Mouse (Mus musculus): Measurements from ENCODE around the gene Ctcfl. TPM values are rescaled to one million over a fixed set of nuclear protein-coding genes. Genes with fewer than 3 reads are reported as not detected.

The Ctcfl gene
- polyA plus RNA-seq, 1 experiment from 2014 or later: 0.07 TPM

DNA sequence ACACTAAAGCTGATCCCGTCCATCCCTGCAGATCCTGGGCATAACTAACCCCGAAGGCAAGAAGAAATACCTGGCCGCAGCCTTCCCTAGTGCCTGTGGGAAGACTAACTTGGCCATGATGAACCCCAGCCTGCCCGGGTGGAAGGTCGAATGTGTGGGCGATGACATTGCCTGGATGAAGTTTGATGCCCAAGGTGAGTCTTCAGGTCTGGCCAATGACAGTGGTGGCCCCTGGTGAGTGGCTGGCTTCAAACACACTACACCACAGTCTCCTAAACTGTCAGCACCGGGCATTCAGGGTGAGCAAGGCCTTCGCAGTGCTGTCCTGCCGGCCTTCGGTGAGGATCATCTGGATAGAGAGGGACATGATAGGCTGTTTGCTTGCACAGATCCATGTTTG lies 36.6 kb upstream of the Ctcfl start:
- 89% methylated on average over 10 of the region's 10 CpGs for WGBS
- H3K27ac ChIP-seq: no peak overlapping the region
- no peak for ATAC-seq (ENCODE audit: borderline replicate concordance, extremely low read depth, low FRiP score, low TSS enrichment)

DNA sequence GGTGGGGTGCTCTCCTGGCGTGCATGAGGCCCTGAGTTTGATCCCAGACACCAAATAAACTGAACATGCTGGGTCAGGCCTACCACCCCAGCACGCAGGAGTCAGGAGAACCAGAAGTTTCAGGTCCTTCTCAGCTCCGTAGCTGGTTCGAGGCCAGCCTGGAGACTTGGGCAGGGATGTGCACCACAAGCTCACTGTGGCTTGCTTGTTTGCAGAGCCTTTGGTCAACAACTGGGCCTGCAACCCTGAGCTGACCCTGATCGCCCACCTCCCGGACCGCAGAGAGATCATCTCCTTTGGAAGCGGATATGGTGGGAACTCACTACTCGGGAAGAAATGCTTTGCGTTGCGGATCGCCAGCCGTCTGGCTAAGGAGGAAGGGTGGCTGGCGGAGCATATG lies 35.6 kb upstream of the Ctcfl start:
- H3K9ac ChIP-seq: no peak overlapping the region
- no peak overlapping the region for H3K4me2 ChIP-seq
- 85% methylated on average over 14 of the region's 14 CpGs for WGBS
- no peak overlapping the region for H3K27ac ChIP-seq
- no peaks in the 10 kb centered on the region for H3K36me3 ChIP-seq
- H3K9me3 ChIP-seq: no peaks in the 10 kb centered on the region
- peaks cover 6% of the 10 kb centered on the region for H3K4me1 ChIP-seq
- H3K4me3 ChIP-seq: no peak overlapping the region
- no peak for ATAC-seq (ENCODE audit: borderline replicate concordance, extremely low read depth, low FRiP score, low TSS enrichment)
- no peaks in the 10 kb centered on the region for H3K27me3 ChIP-seq

More for the DNA sequence above, 36.6 kb upstream of the Ctcfl start:
- Histone ChIP-seq H3K4me3 (no peak overlapping the region), H3K9me3 (no peaks in the 10 kb centered on the region), H3K27me3 (no peaks in the 10 kb centered on the region), H3K4me1 (peaks cover 6% of the 10 kb centered on the region), H3K36me3 (no peaks in the 10 kb centered on the region), H3K4me2 (no peak overlapping the region), H3K9ac (no peak overlapping the region)

DNA sequence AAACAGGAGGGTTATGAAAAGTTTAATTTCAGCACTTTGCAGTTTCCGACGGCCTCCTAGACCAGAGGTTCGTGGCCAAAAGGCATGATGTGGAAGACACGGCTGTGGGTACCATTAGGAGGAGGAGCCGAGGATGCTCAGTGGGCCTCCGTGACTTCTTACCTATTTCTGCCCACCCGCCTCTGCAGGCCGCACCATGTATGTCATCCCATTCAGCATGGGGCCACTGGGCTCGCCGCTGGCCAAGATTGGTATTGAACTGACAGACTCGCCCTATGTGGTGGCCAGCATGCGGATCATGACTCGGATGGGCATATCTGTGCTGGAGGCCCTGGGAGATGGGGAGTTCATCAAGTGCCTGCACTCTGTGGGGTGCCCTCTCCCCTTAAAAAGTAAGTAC lies 35.2 kb upstream of the Ctcfl start:
- no peak overlapping the region for H3K27ac ChIP-seq
- H3K4me2 ChIP-seq: no peak overlapping the region
- peaks cover 2% of the 10 kb centered on the region for H3K4me1 ChIP-seq
- H3K27me3 ChIP-seq: no peaks in the 10 kb centered on the region
- 92% methylated on average over 13 of the region's 13 CpGs for WGBS
- H3K36me3 ChIP-seq: no peaks in the 10 kb centered on the region
- H3K9ac ChIP-seq: no peak overlapping the region
- no peak overlapping the region for H3K4me3 ChIP-seq
- no peak for ATAC-seq (ENCODE audit: borderline replicate concordance, extremely low read depth, low FRiP score, low TSS enrichment)
- H3K9me3 ChIP-seq: no peaks in the 10 kb centered on the region

DNA sequence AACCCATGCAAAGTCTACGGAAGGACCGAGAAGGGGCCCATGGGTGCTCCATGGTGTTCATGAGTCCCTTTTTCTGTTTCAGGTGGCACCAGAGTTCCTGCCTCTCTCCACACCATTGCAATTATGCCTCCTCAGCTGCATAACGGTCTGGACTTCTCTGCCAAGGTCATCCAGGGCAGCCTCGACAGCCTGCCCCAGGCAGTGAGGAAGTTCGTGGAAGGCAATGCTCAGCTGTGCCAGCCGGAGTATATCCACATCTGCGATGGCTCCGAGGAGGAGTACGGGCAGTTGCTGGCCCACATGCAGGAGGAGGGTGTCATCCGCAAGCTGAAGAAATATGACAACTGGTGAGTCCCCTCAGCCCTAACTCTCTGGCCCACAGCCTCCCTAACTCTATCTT lies 33.9 kb upstream of the Ctcfl start:
- ATAC-seq (ENCODE audit: borderline replicate concordance, extremely low read depth, low FRiP score, low TSS enrichment): no peak
- H3K27me3 ChIP-seq: no peaks in the 10 kb centered on the region
- H3K9ac ChIP-seq: no peak overlapping the region
- WGBS: 73% methylated on average over 10 of the region's 10 CpGs
- no peak overlapping the region for H3K27ac ChIP-seq
- no peaks in the 10 kb centered on the region for H3K9me3 ChIP-seq
- H3K4me1 ChIP-seq: no peaks in the 10 kb centered on the region; the same call in 1 of the 2 replicates
- no peak overlapping the region for H3K4me2 ChIP-seq
- no peak overlapping the region for H3K4me3 ChIP-seq
- H3K36me3 ChIP-seq: no peaks in the 10 kb centered on the region

DNA sequence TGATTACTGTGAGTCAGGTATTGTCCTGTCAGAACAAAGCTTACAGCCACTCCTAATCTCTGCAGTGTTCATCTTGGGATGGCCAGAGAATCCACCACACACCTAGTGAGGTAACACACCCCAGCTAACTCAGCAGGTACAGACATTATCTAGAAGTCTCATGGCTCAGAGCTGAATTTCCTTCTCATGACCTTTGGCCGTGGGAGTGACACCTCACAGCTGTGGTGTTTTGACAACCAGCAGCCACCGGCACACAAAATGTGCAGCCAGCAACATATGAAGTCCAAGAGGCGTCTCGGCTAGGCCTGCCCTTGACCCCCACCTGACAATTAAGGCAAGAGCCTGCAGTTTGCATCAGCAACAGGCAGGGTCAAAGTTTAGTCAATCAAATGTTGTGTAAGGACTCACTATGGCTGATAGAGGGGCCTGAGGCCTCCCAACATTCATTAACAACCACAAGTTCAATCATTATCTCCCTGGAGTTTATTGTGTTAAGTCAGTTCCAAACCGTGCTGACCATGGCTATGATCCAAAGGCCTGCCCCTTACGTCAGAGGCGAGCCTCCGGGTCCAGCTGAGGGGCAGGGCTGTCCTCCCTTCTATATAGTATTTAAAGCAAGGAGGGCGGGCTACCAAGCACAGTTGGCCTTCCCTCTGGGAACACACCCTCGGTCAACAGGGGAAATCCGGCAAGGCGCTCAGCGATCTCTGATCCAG lies 33.3 kb upstream of the Ctcfl start, which contains the start of gene Pck1:
Pck1 (plus strand) TSS at position 613 of the 716 bp plus-strand sequence.
- H3K27me3 ChIP-seq: no peaks in the 10 kb centered on the region
- no peak within 1 kb of the TSS for H3K4me3 ChIP-seq
- ATAC-seq (ENCODE audit: borderline replicate concordance, extremely low read depth, low FRiP score, low TSS enrichment): no peak
- H3K27ac ChIP-seq: no peak within 1 kb of the TSS
- H3K9ac ChIP-seq: no peak within 1 kb of the TSS
- WGBS: 53% methylated on average over 13 of the region's 13 CpGs
- no peaks in the 10 kb centered on the region for H3K9me3 ChIP-seq
- H3K36me3 ChIP-seq: no peaks in the 10 kb centered on the region
- H3K4me1 ChIP-seq: no peaks in the 10 kb centered on the region; the same call in 1 of the 2 replicates
- no peak within 1 kb of the TSS for H3K4me2 ChIP-seq

DNA sequence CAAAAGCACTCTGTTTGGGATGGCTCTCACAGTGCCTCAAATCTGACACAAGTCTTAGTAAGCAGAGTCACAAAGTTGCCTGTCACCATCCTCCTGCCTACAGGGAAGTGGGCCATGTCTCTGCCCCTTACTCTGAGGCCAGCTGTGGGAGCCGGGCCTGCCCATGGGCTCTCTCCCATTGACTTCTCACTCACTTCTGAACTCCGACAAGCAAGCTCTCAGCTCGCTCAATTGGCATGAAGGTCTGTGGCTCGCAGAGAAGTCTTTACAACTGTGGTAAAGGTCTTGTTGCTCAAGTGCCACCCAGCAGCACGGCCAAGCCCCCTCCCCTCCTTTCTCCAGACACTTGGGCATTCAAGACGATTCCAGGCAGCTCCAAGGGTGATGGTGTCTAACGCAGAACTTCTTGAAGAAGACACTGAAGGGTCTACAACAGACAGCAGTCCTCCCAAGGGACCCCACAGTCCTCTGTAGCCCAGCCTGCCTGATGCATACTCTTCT lies 32.5 kb upstream of the Ctcfl start:
- no peaks in the 10 kb centered on the region for H3K9me3 ChIP-seq
- 81% methylated on average over 7 of the region's 7 CpGs for WGBS
- no peak overlapping the region for H3K27ac ChIP-seq
- H3K9ac ChIP-seq: no peak overlapping the region
- no peaks in the 10 kb centered on the region for H3K27me3 ChIP-seq
- no peaks in the 10 kb centered on the region for H3K36me3 ChIP-seq
- H3K4me3 ChIP-seq: no peak overlapping the region
- ATAC-seq (ENCODE audit: borderline replicate concordance, extremely low read depth, low FRiP score, low TSS enrichment): no peak
- no peaks in the 10 kb centered on the region; the same call in 1 of the 2 replicates for H3K4me1 ChIP-seq
- no peak overlapping the region for H3K4me2 ChIP-seq

DNA sequence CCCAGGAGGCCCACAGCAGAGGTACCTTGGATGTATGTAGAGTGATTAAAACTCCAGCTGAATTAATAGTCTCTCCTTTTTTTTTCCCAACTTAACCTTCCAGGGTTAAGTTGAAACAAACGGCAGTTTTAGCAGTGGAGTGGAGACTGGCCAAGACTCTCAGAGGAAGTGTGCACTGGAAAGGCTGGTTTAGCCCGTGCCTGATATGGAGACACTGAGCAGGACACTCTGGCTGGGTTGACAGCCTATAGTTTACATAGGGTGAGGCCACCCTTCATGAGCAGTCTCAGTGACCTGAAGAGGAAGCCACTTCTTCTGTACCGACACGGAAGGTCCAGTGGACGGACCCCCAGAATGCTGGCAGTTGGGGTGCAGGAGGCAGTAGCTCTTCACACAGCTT lies 32.0 kb upstream of the Ctcfl start:
- no peak overlapping the region for H3K27ac ChIP-seq
- no peaks in the 10 kb centered on the region for H3K27me3 ChIP-seq
- H3K9ac ChIP-seq: no peak overlapping the region
- no peaks in the 10 kb centered on the region for H3K36me3 ChIP-seq
- 45% methylated on average over 5 of the region's 5 CpGs for WGBS
- no peaks in the 10 kb centered on the region for H3K9me3 ChIP-seq
- no peak for ATAC-seq (ENCODE audit: borderline replicate concordance, extremely low read depth, low FRiP score, low TSS enrichment)
- no peak overlapping the region for H3K4me3 ChIP-seq
- H3K4me1 ChIP-seq: no peaks in the 10 kb centered on the region; the same call in 1 of the 2 replicates
- no peak overlapping the region for H3K4me2 ChIP-seq

DNA sequence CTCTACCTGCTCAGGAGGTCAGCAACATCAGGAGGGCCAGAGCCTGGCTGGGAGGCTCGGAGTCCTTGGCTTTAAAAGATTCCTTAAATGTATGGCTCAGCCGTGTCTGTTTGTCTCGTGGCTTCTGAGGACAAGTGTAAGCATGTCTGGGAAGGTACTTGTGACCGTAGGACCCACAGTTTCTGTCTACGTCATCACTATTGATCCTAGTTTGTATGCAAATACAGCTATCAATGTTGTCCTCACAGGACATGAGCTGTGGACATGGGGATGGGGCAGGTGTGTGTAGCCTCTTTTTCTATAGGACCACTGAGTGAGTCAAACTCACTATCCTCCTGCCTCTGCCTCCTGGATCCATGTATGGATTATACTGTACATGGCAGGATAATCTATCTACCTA lies 28.7 kb upstream of the Ctcfl start:
- Histone ChIP-seq H3K36me3 (no peaks in the 10 kb centered on the region), H3K9ac (no peak overlapping the region), H3K27ac (no peak overlapping the region), H3K27me3 (no peaks in the 10 kb centered on the region), H3K9me3 (no peaks in the 10 kb centered on the region), H3K4me2 (no peak overlapping the region), H3K4me3 (no peak overlapping the region), H3K4me1 (no peaks in the 10 kb centered on the region; the same call in 1 of the 2 replicates)
- no peak for ATAC-seq (ENCODE audit: borderline replicate concordance, extremely low read depth, low FRiP score, low TSS enrichment)
- WGBS: 72% methylated on average over 5 of the region's 5 CpGs

DNA sequence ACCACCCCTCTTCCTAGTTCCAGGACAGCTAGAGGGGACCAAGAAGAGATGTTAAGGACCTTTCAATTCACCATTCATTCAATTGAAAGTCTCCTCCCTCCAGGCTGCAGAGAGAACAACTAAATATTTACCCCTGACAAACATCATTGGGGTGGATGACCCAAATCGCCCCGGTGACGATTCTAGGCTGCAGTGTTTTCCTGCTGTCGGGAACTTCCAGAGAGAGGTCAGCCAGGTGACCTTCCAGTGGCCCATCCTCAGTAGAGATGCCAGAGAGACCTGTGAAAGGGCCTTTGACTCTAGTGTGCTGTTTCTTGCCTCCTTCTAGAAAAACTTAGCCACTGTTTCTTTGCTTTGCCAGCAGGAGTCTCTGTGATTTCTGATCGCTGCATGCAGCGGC lies 27.4 kb upstream of the Ctcfl start:
- Histone ChIP-seq H3K9me3 (no peaks in the 10 kb centered on the region), H3K4me3 (no peak overlapping the region), H3K27me3 (no peaks in the 10 kb centered on the region), H3K4me2 (no peak overlapping the region), H3K27ac (no peak overlapping the region), H3K9ac (no peak overlapping the region), H3K36me3 (no peaks in the 10 kb centered on the region), H3K4me1 (no peaks in the 10 kb centered on the region)
- ATAC-seq (ENCODE audit: borderline replicate concordance, extremely low read depth, low FRiP score, low TSS enrichment): no peak
- 44% methylated on average over 6 of the region's 6 CpGs for WGBS

DNA sequence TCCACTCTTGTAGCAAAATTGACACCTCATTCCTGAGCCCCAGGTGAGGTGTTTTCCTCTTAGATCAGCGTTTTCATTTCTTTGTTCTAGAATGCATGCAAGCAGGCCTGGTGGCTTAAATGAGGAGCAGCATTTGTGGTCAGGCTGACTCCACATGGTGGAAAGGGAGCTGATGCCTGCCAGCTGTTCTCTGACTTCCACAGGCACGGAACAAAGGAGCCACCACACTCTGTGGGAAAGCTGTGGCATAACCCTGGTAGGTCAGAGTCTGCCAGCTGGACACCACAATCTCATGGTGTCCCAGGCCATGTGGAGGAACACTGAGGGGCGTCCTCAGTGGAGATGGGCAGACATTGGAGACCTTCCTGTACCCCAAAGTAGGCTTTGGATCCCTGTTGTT lies 26.5 kb upstream of the Ctcfl start:
- no peak overlapping the region for H3K4me3 ChIP-seq
- no peaks in the 10 kb centered on the region for H3K27me3 ChIP-seq
- H3K4me1 ChIP-seq: no peaks in the 10 kb centered on the region
- no peak overlapping the region for H3K4me2 ChIP-seq
- ATAC-seq (ENCODE audit: borderline replicate concordance, extremely low read depth, low FRiP score, low TSS enrichment): peak; percentile 46; the same call in 1 of the 2 replicates
- no peak overlapping the region for H3K9ac ChIP-seq
- no peaks in the 10 kb centered on the region for H3K9me3 ChIP-seq
- no peaks in the 10 kb centered on the region for H3K36me3 ChIP-seq
- WGBS: 47% methylated on average over 3 of the region's 3 CpGs
- H3K27ac ChIP-seq: no peak overlapping the region

DNA sequence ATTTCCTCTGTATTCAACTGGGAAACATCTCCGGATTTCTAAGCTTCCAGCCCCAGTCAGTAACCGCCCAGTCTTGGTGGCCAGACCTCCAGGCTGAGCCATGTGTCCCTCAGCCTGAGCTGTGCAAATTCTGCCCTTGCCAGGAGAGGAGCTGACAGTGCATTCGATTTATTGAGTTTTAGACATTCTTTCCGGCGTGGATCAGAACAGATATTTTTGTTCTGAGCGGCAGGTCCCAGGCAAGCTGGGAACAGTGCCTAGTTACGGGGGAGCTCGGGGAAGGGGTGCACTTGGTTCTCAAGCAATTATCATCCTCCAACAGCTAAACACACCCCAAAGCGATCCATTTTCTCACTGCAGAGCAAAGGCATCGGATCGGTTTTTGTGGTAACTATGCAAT lies 24.3 kb upstream of the Ctcfl start:
- Histone ChIP-seq H3K4me2 (no peak overlapping the region), H3K27me3 (no peaks in the 10 kb centered on the region), H3K27ac (no peak overlapping the region), H3K9ac (no peak overlapping the region), H3K4me3 (no peak overlapping the region), H3K4me1 (no peaks in the 10 kb centered on the region), H3K36me3 (no peaks in the 10 kb centered on the region), H3K9me3 (no peaks in the 10 kb centered on the region)
- ATAC-seq (ENCODE audit: borderline replicate concordance, extremely low read depth, low FRiP score, low TSS enrichment): no peak
- 41% methylated on average over 11 of the region's 11 CpGs for whole genome bisulfite sequencing

DNA sequence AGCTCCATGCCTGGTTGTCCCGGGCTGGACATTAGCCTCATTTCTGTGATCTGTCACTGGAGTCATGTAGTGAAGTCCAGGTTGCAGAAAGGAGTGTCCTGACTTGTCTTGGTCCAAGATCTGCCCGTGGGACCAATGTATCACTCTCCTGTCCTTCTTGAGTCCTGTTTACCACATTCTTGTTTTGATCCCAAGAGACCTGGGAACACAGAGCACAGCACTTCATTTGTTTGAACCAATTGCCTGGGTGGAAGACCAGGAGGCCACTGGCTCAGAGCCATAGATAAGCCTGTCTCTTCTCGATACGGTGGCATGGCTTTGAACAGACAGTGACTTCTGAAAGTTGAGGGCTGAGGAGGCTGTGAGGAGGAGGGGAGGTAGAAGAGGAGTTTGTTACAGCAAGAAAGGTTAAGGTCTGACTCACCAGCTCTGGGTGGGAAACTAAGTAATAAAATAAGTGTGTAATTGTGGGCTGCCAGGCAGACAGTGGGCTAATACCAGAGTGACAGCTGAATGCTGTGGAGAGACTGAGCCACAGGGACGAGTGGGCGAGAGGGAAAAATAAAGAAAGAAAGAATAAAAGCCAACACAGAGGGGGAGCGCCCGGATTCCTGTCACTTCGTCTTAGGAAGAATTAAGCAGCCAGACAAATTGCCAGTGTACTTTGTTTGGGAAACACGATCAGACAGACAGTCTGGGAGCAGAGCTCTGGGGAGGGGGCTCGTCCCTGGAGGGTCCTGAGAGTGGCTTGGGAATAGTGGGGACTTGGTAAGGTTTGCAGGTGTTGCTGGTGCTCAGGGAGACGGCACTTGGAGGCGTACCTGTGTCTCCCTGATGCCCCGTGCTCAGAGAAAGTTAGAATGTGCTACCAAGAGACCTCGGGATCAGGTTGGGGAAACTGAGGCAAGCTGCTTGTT lies 19.3 kb upstream of the Ctcfl start:
- Histone ChIP-seq H3K27ac (no peak overlapping the region), H3K9me3 (no peaks in the 10 kb centered on the region), H3K9ac (no peak overlapping the region), H3K36me3 (no peaks in the 10 kb centered on the region), H3K4me1 (no peaks in the 10 kb centered on the region), H3K27me3 (no peaks in the 10 kb centered on the region), H3K4me2 (no peak overlapping the region), H3K4me3 (no peak overlapping the region)
- WGBS: 52% methylated on average over 15 of the region's 15 CpGs
- no peak for ATAC-seq (ENCODE audit: borderline replicate concordance, extremely low read depth, low FRiP score, low TSS enrichment)
